Mouse (Mus musculus): ENCODE results near the gene Celsr1.

Gene Celsr1

DNA sequence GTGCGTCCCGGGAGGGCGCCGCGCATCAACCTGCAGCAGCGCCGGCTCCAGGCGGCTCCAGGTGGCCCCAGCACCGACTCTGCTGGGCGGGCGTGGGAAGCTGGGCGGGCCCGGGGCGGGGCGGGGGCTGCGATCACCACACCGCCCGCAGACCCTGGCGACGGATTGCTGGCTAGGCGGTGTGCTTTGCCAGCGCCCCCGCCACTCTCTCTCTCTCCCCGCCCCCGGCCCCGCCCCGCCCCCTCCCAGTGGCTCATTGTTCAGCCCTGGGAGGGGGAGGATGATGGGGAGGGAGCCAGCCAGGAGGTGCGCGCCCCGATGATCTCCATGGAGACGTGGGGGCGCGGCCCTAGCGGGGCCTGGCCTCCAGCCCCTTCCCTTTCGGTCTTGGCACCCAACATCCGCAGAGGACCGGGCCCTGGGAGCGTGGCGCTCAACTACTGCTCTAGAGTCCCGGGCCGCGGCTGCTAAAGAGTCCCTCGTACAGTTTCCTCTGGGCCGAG lies 495 bp upstream of the Celsr1 start:
- DNase-seq: peak; percentile 76 to 83

- peak; percentile 46 to 75 for DNase-seq
Observed at GRCm38 (mm10) chr15:86032811-86033190, 776 bp downstream of the Celsr1 start.

- peak in 1 of 2 experiments; percentile 45 for DNase-seq
Observed at GRCm38 (mm10) chr15:86029981-86030380, 3.6 kb downstream of the Celsr1 start.

GRCm38 (mm10) chr15:86027871-86028270 lies 5.7 kb downstream of the Celsr1 start:
- DNase-seq: no peak

- no peak for DNase-seq
Observed at GRCm38 (mm10) chr15:86021971-86022370, 11.6 kb downstream of the Celsr1 start.

- DNase-seq: no peak
Observed at GRCm38 (mm10) chr15:86021301-86021700, 12.3 kb downstream of the Celsr1 start.

DNA sequence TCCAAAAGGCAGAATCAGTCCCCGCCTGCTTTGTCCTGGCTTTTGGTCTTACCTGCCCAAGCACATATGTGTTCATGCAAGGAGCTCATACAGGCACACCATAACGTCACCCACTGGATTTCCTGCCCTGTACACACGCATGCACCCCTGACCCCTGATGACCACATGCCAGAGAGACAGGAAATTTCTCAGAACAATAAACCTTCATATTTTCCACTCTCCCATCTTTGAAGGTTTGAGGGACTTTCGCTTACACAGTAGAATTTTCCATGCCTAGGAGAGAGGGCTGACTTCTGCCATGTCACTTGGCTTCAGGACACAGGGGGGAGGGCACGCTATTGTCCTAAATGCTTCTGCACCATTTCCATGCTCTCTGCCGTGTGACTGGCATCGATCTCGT lies 13.6 kb downstream of the Celsr1 start:
- peak; percentile 33 to 40 for DNase-seq

DNA sequence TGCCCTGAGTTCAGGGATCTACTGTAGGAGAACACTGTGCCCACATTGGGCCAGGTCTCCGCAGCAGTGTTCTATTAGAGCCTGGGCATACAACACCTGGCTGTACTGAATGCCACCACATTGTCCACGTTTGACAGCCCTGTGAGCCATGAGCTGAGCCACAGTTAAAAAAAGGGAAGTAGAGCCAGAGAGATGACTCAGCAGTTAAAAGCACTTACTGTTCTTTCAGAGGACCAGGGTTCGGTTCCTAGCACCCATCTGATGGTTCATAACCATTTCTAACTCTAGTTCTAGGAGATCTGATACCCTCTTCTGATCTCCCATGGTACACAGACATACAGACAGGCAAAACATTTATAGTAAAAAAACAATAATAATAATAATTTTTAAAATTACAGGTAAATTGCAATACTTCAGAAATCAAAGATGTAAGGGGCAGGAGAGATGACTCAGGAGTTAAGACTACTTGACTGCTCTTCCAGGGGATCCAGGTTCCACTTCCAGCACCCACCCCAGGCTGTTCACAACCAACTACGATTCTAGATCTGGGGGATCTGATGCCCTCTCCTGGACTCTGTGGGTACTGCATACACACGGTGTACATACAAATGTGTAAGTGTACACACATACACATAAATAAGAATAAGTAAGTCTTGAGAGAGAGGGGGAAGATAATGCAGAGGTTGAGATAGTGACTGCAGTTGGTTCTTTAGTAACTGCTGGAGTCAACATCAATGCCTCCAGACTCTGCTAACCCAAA lies 14.6 kb downstream of the Celsr1 start:
- no peak for DNase-seq

DNA sequence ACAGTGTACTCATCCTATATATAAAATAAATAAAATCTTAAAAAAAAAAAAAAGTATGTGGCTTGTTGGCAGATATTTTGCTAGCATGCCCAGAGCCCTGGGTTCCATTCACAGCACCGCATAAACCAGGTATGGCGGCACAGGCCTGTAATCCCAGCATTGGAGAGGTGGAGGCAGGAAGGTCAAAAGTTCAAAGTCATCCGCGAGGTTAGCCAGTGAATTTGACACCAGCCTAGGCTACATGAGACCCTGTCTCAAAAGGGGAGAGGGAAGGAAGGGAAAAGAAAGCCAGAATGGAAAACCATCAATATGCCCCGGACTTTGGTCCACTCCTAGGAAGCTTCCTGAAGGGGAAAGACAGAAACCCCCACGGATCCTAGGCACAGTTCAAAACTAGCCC lies 16.2 kb downstream of the Celsr1 start:
- no peak for DNase-seq

DNA sequence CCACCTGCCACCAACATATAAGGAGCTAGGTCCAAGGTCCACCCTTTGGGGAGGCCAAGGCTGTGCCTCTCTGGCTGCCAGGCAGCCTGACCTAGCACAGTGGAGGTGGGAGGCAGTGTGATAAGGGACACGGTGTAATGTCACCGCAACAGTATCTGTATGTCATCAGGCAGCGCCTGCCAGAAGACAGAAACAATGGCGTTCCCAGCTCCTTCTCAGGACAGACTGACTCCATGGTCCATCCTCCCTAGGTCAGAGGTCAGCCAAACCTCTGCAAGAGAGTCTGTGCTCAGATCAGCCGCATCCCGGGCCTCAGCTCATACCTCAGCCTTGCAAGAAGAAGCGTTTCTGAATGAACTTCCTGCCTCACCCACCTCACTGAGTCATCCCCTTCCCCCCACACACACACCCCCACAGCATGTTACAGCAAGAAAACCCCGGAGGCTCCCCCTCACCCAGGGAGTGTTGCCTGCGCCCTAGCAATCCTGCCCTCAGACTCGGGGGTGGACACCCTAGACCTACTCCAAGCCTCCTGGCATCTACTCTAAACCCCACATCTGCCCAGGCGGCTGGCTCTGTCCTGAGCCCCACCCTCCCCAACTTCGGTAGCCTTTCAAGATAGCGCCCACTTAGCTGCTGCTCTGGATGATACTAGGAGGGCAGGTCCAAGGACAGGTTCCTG lies 17.6 kb downstream of the Celsr1 start:
- no peak for DNase-seq

DNA sequence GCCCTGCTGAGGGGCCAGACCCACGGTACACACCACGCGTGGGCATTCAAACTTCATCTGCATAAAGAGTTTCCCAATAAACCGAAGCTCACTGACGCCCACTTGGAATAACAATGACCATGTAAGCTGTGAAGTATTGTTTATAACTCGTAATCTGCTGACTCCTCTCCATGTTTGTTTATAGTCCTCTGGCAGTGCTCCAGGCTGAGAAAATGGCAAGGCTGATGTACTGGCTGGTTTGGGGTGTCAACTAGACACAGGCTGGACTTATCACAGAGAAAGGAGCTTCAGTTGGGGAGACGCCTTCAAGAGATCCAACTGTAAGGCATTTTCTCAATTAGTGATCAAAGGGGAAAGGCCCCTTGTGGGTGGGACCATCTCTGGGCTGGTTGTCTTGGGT lies 18.6 kb downstream of the Celsr1 start:
- DNase-seq: no peak

DNA sequence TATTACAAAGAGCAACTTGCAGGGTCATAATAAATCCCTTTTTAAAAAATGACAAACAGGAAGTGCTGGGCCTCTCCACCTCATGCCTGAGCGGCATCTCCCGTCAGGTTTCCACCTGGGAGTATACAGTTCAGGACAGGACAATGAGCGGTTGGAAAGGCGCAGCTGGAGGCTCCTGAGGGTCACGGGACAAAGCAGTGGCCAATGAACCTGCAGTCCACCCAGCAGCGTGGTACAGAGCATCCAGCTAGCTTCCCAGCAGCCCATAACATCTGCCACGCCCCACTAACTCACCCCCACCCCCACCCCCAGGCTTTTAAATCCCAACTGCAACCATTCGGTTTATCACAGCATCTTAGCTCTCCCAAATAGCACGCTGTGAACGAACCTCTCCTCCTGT lies 19.9 kb downstream of the Celsr1 start:
- DNase-seq: no peak

DNA sequence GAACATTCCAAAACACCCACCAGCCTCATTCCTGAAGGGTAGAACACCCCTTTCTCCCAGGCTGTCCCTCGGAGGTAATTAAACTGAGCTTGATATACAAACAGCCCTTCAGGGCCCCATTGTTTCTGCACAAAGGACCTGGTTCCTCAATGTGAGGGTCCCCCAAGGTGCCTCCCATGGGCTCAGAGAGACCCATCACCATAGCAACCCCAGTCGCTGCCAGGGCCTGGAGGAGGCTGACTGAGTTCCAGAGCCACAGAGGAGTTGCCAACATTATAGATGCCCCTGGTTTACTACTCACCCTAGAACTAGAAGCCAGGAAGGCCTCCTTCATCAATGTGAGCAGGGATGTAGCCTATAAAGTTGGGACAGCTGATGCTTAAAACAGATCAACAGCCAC lies 20.4 kb downstream of the Celsr1 start:
- DNase-seq: no peak

DNA sequence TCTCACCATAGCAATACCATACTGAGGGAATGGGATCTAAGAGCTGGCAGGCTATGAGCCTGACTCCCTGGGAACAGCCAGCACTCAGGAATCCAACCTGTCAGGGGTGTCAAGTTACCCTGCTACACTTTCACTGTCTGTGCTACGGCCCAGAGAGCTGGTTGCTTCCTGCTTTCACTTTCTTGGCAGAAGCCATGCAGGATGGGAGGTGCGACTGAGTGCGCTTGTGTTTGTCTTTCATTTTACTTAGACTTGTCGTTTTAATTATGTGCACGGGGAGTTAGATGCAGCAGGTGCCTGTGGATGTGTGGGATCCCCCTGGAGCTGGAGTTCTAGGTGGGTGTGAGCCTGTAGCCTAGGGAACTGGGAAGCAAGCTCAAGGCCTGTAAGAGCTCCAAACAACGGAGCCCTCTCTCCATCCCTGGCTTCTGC lies 25.9 kb downstream of the Celsr1 start:
- DNase-seq: peak; percentile 50 to 51

DNA sequence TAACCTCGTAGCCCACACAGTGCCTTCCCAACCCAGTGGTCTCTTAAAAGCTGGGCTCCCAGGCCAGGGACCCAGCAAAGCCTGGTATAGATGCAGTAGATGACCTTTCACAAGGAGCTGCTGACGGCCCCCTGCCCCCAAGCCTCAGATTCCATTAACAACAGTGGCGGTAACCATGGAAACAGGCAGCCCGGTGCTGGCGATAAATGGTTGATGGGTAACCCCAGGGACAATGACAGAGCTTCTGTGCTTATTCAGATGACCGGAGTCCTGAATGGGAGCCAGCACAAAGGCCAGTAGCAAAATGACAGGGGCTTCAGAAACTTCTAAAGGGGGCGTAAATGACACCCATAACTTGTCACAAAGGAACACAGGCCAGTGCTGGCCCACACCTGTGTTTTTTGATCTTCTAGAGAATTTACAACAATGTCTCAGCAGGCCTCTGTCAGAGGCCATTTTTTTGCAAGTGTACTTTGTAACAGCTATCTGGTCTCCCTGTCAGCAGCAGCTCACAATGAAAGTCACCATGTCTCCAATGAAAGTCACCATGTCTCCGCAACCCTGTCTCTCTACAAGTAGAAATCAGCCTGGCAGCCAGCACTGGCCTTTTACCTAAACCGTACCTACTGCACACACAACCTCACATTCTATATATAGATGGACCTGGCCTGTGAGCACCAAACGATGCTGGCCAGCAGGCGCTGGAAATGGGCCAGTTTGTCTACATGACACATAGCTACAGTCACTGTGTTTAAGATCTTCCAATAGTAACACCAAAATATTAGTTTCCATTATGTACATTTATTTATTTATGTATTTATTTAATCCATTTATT lies 27.7 kb downstream of the Celsr1 start:
- no peak for DNase-seq

GRCm38 (mm10) chr15:86004048-86004447 lies 29.5 kb downstream of the Celsr1 start:
- no peak for DNase-seq

DNA sequence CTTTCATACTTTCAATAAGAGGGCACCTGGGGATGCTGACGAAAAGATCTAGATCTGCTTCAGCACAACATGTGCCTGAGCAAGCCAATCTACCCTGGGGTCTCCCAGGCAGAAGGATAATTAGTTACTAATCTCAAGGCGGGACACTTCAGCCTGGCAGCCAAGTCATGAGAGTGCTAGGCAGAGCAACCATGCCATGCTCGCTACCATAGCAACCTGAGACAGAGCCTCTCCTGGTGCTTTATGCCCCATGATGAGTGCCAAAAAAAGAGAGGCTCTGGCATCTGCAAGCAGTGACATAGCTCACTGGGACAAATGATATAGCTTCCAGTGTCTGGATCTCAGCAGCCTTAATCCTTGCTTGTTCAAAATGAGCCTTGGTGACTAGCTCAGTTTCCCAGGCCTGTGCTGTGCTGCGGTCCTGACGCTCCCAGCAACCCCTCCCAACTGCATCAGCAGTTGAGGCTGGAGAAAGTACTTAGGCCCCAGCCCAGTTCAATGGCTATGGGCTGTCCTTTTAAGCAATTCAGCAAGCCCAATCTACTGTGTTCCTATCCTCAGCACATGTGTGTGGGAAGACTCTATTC lies 32.8 kb downstream of the Celsr1 start:
- DNase-seq: peak; percentile 32 to 50

DNA sequence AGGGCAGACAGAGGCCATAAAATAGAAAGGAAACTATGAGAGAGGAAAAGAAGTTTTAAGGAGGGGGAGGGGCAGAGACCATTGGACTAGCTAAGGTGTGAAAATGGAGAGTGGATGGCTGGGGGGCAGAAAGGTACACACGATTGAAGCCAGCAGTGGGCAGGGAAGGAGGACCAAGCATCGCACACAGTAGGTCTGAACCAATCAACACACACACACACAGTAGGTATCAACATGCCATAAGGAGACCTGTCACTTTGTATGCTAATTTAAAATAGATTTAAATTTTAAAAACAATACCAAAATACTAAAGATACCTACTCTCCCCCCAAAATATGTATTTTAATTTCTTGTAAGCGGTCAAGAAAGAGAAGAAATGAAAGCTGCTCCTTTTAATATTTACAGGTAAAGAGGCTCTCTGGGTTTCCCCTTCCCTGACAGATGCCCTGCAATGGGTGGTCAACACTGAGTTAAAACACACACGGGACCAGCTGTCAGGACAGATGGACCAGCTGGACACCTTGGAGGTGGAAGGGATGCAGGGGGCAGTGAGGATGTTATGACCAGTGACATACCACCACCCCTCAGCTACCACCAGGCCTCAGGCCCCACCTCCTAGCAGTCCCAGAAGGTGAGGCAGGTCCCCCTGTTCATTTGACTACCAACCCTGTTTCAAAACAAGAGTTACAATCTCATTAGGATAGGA lies 34.9 kb downstream of the Celsr1 start:
- no peak for DNase-seq

DNA sequence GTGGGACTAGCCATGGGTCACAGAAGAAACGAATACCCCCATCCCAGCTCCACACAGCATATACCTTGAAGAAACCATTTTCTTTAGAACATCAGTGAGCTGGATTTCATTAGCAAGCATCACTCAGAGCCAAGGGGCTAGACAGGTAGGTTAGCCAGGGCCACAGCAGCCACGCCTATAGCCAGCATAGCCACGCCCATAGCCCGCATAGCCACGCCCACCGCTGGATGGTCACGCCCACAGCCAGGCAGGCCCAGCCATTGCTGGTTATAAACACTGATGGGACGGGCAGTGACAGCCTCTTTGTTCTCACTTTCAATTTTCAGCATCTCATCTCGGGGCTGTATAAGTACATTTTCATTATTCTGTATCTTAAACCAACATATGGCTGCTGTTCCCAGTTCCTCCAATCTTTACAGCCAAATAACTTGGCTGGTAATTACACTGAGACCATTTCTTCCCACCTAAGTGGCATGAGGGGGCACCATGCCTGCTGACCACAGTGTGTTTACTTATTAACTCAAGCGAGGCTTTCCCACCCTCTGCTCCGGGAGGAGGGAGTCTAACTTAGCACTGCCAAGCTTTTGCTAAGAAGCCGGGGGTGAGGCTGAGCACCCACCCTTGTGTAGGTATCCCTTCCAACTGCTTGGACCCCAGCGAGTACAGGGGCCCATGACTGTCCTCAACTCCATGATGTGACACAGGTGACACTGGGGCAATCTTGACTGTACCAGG lies 37.4 kb downstream of the Celsr1 start:
- DNase-seq: peak; percentile 33 to 62

DNA sequence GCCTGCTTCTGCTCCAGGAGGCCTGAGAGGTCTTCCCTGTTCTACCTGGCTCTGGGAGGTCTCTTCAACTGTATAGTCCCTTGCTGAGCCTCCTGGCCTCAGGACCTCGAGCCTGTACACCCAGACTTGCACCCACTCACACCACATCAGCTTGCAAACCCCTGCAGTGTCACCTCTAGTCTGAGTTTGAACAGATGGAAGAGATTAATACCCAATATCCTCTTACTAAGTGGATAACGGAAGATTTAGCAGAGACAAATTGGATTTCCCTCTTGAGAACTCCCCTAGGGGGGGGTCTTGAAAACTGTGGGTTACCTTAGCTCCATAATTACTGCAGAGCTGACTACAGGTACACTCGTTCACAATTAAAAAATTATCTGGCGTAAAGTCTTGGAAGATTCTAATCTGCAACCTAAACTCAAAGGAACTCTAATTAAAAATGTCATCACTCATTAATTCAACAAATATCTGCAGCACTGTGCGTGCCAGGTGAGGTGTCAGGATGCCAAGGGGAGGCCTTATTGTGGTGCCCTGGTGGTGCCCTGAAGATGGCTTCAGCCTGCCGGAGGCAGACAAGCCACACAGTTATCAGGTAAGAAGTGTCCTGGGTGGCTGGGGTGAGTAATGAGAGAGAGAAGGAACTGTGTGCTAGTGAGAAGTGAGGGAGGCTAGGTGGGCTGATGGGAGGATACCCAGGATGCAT lies 38.5 kb downstream of the Celsr1 start:
- DNase-seq: no peak

Data from kidney, postnatal 36 days (tissue).